Mouse (Mus musculus) CD8-positive naive resting alpha-beta T cell, adult 2 months (primary cell): ENCODE data around the gene Ntn5.

Experiments
- DNase-seq, 2 experiments: peaks; one replicate each; pipeline ENCODE4 v3.0.0; 2022; ENCODE audit warnings: low read depth in 2 of 2, low spot score in 2 of 2

Gene Ntn5

DNA sequence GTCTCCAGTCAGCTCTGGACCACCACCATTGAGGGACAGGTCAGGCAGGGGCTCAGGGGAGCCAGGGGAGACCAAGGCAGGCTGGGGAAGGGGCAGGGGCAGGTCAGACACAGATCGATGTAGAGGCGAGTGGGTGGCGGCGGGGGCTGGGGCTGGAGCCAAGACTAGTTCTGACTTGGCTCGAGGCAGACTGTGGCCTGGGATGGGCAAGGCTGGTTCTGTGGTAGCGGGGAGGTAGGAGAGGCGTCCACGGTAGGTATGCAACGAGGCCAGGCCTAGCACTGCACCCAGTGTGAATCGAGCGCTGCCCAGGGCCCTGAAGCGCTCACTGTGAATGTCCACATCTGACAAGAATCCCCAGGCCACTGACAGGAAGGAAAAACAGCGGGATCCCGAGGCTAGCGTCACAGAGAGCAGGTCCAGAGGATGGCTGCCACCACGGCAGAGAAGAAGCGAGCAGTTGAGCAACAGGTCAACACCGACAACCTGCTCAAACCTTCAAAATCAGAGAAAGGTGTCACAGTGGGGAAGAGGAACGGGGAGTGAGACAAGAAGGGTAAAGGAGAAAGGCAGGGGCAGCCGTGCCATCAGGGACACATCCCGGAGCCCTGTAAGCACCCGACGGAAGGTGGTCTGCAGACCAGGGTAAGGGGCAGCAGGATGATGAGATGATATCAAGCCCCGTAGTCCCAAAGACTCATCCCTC lies 27.6 kb downstream of the Ntn5 start:
- no peak for DNase-seq

DNA sequence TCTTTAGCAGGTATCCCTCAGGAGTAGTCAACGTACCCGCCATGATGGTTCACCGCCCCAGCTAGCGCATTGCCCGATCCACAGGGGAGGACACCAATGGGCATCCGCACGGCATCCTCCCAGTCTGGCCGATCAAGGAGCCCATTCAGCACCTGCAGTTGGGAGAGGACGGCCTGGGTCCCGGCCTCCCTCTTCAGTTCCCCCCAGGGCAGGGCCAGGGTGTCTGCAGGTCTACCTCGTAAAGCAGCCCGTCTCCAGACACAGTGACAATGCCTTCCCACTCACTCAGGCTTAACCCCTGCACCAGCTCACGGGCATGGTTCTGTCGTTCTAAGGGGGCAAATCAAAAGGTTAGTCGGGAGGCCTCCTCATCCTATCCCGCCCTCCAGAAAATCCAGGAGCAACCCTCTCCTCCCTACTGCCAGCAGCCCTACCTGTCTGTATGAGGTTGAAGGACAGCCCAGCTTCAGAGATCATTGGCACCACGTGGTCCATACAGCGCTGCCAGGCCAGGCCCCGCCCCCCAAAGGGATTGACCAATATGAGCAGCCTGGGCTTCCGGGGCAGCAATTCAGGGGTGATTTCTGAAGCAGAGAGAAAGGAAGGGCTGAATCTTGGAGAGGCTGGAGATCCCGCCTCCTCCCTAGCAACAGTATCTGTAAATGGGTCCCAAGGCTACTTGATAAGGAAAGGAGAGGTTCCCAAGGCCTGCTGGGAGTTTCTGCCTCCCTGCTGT lies 28.4 kb downstream of the Ntn5 start:
- DNase-seq = no peak

DNA sequence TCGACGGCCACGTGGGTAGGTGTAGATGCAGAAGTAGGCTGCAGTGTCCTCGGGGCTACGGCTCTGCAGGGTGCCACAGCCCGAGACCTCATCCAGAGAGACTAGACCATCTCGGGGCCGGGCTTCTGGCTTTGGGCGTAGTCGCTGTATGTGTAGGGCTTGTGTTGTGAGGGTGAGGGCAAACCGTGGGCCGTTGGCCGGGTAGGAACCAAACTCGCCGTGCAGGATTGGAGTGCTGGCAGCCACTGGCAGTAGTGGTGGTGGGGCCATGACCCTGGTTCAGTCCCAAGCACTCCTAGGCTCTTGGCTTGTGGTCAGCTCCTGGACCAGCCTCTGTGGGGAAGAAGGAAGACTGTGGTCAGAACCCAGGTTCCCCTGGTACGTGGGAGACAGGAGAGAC lies 29.6 kb downstream of the Ntn5 start:
- no peak for DNase-seq

DNA sequence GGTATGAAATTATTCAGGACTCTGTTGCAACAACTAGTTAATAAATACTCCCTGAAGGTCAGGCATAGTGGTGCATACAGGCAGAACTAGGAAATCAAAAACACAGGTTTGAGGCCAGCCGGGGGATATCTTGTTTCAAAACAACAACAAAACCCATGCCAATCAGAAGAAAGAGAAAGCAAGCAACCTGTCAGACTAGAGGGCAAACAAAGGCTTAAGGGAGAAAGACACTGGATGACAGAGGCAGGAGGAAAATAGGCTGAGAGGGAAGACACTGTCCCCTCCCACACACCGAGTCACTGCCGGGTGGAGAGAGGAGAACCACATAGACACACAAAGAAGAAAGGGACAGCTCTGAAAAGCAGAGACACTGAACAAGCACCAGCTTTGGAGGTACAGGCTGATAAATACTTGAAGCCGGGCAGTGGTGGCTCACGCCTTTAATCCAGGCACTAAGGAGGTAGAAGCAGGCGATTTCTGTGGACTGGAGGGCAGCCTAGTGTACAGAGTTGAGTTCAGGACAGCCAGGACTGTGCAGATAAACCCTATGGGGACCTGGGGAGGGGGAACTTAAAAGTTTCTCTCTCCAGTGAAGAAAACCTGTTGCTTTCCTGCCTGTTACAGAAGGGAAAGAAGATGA lies 30.2 kb downstream of the Ntn5 start:
- DNase-seq = no peak

DNA sequence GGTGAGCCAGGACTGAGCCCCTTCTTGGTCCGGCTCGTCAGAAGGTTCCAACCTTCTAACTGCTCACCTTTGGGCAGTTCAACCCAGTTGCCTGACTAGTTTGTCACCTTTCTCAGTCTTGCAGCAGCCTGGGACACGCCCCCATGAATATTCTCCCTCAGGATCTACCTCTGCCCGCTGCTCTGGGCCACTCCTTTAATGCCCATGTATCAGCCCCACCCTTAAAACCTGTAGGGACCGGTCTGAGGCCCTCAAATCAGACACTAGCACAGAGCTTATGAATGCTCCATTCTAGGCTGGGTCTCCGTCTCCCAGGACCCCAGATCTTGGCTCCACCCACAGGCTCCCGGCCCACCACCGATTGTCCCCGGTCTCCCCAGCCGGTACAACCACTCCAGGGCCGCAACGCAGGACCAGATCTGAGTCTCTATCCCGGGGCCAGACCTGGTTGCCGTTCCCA lies 30.8 kb downstream of the Ntn5 start:
- no peak for DNase-seq

DNA sequence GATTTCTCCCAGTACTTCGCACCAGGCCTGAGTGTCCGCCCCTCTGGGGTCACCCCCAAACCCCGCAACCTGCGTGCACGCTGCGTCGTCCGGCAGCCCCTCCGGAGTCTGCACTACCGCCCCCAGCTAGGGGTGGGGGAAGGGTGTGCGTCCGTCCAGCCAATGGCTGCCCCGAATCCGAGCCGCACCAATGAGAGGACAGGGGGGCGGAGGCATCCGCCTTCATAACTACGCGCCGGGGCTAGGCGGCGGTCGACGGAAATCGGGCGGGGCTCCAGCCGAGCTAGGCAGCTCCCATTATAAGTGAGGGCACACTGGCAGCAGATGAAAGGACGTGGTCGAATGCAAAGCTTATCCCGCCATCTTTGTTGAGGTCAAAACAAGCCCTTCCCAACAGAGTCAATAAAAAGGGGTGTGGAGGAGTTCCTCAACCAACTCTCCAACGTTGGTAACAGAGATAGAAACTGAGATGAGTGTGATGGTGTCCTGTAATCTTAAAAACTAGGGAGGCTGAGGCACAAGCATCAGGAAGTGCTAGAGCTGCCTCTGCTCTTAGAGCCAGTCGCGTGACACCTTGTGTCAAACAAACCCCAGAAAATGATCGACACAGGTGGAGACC lies 31.4 kb downstream of the Ntn5 start, which contains the start of gene Rpl18:
Gene Rpl18, plus strand, starts transcription at position 368 of the 619 bp plus-strand sequence.
- DNase-seq = peak; percentile 90 to 92

DNA sequence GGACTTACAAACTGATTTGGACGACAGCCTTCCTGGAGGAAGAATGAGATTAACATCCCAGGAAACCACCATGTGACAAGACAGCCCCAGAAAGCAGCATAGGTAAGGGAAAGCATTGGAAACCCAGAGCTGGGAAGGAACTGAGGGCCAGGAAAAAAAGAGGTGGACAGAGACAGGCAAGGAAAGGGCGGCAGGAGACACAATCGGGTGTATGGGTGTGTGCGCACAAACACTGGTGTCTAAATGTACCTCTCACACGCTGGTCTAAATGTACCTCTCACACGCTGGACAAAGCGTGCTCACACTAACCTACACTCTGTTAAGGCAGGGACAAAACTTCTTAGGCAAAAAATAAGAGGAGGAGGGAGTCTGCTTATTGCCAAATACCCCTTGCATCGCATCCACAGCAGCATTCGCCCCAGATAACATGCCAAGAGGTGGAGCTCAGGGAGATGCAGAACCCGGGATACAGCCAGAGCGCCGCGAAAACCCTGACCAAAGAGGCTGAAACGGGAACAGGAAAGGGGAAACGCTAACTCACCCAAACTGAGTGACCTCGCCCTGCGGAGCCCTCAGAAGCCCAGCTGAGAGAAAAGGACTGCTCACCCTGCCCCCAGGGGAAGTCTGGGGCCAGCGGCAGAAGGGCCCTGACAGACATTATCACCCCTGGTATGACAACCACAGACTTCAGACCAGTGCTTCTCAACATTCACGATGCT lies 32.1 kb downstream of the Ntn5 start:
- no peak for DNase-seq

DNA sequence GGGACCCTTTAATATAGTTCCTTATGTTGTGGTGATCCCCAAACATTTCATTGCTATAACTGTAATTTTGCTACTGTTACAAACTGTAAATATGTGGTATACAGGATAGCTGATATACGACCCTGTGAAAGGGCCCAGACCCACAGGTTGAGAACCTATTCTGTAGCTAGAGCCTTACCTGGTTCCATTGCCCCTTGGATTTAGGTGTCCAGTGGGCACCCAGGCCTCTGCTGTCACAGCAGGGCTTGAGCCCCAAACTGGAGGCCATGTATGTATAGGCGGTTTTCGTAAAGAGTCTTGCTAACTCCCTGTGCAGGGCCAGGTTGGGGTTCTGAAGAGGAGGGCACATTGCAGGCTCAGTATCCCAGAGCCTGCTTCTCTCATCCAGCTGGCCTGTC lies 32.6 kb downstream of the Ntn5 start:
- DNase-seq = no peak

DNA sequence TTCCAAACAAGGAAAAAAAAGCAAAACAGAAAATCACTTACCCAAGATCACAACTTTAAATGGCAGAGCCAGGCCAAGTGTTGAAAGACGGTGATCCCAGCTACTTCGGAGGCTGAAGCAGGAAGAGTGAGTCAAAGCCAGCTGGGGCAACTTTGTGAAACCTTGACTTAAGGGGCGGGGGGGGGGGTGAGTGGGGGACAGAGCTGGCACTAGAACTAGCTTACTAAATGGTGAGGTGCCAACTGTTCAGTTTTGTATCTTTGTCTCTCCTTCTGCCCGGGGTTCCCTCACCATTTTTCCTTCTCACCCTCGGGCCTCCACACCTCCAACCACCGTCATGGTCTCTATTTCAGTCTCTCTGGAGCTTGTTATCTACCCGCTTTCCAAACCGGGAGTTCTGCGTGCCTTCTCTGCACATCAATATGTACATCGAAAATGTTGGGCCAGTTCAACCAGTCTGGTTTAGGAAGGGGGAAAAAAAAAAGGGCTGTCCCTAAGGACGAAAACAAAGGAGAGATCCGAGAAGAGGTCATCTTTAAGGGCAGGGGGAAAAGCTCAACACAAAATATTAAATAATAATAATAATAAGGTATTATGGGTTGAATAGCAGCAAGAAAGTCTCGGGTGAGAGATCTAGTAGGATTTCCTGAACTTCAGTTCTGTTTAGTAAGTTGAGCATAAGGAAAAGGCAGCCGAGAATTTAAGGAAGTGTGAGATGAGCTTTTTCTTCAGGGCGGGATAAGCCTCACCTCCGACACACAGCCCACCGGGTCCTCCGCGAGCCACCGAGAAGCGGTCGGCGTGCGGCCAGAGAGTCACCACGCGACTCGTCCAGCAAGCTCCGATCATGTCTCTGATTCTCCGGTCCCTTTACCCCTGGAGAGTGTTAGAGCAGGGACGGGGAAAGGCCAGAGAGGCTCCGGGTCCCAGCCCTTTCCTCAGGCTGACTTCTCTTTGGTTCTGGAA lies 33.4 kb downstream of the Ntn5 start:
- no peak for DNase-seq

DNA sequence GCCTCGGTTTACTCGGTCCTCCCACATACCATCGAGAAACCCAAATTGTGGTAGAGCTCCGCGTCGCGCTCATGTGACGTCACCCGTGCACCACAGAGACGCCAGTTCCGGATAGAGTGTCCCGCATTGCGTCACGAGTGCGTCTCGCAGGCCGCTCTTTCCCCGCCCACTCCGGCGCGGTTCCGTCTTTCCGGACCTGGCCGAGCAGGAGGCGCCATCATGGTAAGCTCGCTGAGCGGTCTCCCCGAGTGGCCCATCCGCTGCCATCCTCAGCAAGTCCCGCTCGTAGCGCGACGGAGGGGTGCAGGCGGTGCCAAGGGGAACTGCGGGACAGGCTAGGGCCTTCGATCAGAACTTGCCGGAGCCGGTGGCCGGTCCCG lies 34.1 kb downstream of the Ntn5 start, which contains the start of gene Sphk2:
Gene Sphk2, minus strand, starts transcription at position 85 of the 380 bp plus-strand sequence.
- DNase-seq = peak; percentile 98 to 99

DNA sequence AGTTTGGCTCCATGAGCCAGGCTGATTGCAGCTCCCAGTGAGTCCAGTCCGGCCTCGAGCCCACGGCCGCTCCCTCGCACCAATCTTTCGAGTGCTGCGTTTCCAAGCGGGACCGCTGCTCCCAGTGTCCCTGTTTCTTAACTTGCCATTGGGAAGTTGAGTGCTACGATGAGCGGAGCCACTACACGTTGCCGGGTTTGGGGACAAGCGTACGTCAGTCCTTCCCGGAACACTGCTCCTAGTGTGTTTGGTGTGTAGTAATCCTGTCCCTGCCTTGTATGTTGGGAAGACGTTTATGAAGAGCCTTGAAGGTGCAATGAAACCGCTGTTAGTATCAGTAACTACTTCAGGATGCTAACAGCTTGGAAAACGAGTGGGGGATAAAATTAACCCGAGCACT lies 34.5 kb downstream of the Ntn5 start:
- DNase-seq = no peak

DNA sequence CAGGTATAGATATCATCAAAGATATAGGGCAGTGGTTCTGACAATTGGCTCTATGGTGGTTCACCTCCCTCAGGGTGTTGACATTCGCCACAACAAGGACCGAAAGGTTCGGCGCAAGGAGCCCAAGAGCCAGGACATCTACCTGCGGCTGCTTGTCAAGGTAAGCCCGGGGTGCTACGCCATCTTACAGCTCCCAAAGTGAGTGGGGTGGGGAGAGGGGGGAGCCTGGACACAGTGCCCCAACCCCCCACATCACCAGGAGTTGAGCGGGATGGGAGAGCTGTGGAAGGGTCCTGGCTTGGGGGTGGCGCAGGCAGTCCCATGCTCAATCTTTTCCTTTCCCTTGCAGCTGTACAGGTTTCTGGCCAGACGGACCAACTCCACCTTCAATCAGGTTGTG lies 35.4 kb downstream of the Ntn5 start:
- no peak for DNase-seq

DNA sequence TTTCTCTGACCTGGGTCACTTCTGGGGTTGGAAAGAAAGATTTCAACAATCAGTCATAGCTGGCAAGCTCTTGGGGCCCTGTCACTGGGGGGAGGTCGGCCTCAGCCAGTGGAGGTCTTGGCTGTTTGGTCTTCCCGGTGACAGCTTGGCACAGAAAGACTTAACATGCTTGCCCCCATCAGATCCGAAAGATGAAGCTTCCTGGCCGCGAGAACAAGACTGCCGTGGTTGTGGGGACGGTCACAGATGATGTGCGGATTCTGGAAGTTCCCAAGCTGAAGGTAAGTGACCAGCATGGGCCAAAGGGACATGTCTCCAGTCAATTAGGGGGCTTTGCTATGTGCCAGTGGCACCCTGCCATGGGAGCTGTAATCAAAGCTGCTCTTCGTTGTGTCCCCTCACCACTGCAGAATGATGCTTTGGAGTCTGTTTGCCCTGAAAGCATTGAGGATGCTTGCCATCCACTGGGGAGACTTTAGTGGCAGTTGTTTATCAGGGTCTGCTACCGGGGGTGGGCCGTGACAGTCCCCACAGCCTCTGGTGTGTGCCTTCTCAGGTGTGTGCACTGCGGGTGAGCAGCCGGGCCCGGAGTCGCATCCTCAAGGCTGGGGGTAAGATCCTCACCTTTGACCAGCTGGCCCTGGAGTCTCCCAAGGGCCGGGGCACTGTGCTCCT lies 36.1 kb downstream of the Ntn5 start:
- DNase-seq = no peak

DNA sequence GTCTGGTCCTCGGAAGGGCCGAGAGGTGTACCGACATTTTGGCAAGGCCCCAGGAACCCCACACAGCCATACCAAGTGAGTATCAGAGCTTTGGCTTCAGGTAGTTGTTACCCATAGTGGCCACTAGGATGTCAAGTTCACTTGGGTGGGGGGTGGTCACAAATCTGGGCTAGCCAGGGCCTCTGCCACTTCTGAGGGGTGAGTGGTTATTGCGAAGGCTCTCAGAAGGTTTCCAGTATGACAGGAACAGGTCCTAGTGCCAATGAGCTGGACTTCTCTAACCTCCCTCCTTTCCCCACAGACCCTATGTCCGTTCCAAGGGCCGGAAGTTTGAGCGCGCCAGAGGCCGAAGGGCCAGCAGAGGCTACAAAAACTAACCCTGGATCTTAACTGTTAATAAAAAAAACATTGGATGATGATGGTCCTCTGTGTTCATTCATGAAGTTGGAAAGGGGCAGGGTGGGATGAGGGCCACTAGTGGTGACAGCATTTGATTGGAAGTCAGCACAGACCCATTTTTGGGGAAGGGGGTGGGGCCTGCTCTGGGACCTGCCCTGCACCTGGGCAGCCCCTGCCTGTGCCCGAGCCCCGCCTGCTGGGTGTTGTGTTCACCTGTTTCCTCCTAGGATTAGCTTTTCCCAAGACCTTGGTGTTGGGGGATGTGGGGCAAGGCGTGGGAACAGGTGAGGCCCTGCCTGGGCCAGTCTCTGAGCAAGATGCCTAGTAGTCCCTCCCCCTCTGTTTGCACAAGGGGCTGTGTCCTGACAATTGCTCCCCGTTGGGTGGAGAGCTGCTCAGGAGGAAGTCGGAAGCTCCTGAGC lies 36.8 kb downstream of the Ntn5 start, which contains the start of gene Fam83e:
Gene Fam83e, plus strand, starts transcription at position 800 of the 821 bp plus-strand sequence.
- DNase-seq = no peak

DNA sequence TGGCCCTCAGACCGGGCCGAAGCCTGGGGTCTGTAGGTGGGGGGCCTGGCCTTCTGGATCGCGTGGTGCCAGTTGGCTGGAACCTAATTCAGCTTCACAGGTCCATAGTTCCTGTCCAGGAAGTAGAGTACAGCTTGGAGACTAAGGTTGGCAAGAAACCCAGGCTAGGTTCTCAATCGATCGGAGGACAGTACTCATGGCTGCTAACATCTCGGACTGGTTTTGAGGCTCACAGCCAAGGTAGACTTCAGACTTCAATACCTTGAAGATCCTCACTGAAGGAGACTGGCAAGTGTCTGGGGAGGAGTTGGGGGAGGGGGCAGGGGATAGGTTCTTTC lies 37.4 kb downstream of the Ntn5 start:
- DNase-seq = no peak

DNA sequence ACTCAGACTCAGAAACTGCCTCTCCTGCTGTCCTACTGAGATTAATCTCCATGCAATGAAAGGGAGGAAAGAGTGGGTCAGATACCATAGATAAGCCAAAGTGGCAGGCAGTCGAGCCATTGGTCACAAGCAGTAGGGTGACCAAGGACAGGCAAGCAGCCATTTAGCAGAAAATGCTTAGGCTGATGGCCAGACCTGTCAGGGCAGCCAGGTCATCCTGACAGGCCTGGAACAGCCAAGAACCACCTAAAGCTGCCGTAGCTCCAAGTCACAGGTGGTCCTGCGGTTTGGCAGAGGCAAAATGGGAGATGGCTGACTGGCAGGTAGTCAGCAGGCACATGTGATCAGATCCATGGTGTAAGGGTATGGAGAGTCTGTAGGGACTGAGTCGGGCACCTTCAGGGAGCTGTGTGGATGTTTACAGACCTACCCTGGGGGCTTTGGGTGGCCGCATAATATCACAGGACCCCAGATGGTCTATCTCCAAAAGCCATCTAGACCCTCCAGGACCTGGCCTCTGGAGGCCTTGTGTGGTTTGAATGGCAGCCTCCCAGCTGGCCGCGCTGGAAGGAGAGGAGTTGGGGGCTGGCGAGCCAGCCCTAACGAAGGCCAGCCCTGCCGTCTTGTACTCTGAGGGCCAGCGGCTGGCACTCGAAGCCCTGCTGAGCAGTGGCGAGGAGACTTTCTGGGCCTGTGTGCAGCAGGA lies 38.0 kb downstream of the Ntn5 start:
- no peak for DNase-seq

DNA sequence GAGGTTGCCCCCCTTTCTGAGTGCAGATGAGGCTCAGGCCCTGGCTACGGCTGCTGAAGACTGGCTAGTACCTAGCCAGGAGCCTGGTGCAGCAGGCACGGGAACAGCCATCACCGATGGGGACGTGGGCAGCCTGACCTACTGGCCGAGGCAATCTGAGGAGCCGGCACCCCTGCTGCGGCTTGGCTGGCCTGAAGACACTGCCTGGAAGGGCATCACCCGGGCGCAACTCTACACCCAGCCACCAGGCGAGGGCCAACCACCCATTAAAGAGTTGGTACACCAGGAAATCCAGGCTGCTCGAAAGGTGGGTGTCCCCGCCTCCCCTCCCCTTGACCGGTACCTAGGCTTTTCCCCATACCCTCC lies 38.5 kb downstream of the Ntn5 start:
- no peak for DNase-seq

DNA sequence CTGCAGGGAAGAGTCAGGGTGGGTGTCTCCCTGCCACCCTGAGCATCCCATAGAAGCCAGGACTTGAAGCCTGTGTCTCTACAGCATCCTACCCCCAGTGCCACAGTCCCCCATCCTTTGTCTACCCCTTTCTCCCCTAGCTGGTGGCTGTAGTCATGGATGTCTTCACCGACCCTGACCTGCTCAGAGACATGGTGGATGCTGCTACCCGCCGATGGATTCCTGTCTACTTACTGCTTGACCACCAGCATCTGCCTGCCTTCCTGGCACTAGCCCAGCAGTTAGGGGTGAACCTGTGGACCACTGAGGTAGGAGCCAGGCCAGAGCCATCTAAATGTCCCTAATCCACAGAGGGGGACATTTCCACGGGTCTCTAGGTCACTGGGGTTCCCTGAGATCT lies 39.5 kb downstream of the Ntn5 start:
- DNase-seq = no peak
